ENCODE assay signal across 25 mouse cellular contexts in the genomic region with DNA sequence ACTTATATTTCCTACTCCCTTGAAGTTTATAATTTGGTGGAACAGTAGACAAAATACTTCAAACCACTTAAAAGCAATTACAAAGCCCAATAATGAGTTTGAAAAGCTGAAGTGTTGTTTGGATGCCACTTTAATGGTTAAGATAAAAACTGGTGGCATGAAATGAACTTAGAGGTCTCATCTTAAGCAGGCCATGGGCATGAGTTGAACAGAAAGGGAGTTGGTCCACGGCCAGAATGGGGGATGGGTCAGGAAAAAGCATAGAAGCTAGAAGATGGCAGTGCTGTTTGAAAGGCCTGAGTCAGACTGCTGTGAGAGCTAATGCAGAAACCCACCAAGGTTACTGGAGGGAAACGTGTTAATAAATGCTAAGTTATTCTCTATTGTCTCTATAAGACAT.
DNase-seq lines count a peak whose midpoint lies in the region; ATAC-seq and TF ChIP-seq lines count a peak whose summit lies in the region.
"Had no signal": no experiment of that assay in that cellular context is flagged by ENCODE, and none has a peak within 500 bp of the region (broad histone marks: within the 10 kb centered on the region; RNA-seq: fewer than 3 reads in every experiment).

No protein-coding gene starts in this region.

- H3K9me3 ChIP-seq in embryonic facial prominence, embryonic 14.5 days (ENCODE audit: control insufficient read depth, low read length), result no peaks in the 10 kb centered on the region
- H3K9me3 ChIP-seq in embryonic facial prominence, embryonic 10.5 days, result no peaks in the 10 kb centered on the region
- no peaks in the 10 kb centered on the region for H3K9me3 ChIP-seq in hindbrain, postnatal 0 days (ENCODE audit: low read length)
- H3K9me3 ChIP-seq in hindbrain, embryonic 13.5 days, result no peaks in the 10 kb centered on the region
- no peaks in the 10 kb centered on the region for H3K9me3 ChIP-seq in midbrain, postnatal 0 days (ENCODE audit: low read length)
- H3K9me3 ChIP-seq in midbrain, embryonic 16.5 days (replicated peaks; ENCODE audit: control insufficient read depth, low read length, poor library complexity, severe bottlenecking), result no peaks in the 10 kb centered on the region
- H3K9me3 ChIP-seq: embryonic facial prominence, embryonic 15.5 days; heart, embryonic 10.5 days; heart, embryonic 15.5 days; midbrain, embryonic 10.5 days had no signal

- peak; percentile 11 for DNase-seq in embryonic facial prominence, embryonic 14.5 days (ENCODE audit: low spot score)
- DNase-seq in embryonic facial prominence, embryonic 10.5 days (ENCODE audit: low spot score), result no peak
- peak; percentile 43 for DNase-seq in hindbrain, postnatal 0 days (ENCODE audit: low spot score)
- peak; percentile 43 for DNase-seq in midbrain, postnatal 0 days (ENCODE audit: low spot score)
- no peak for DNase-seq in layer of hippocampus, adult 9-11 months
- DNase-seq: adrenal gland, postnatal 14 days; cerebellum, adult 18-20 months; gastrocnemius, postnatal 25 days; heart, adult 11 months; kidney, adult 8-10 months; layer of hippocampus, postnatal 36 days; liver; lung, adult 2 months; spleen, adult 18-20 months; thymus, postnatal 14 days had no signal

- no peak for ATAC-seq in embryonic facial prominence, embryonic 14.5 days (ENCODE audit: low read depth)
- no peak for ATAC-seq in hindbrain, postnatal 0 days
- ATAC-seq in hindbrain, embryonic 13.5 days (ENCODE audit: low FRiP score), result no peak
- no peak for ATAC-seq in midbrain, postnatal 0 days (ENCODE audit: low FRiP score)
- no peak for ATAC-seq in midbrain, embryonic 16.5 days
- ATAC-seq: CD4-positive, CD25-positive, alpha-beta regulatory T cell, adult 4 months; intestine, embryonic 16.5 days had no signal

- no peak overlapping the region for H3K4me2 ChIP-seq in embryonic facial prominence, embryonic 14.5 days (ENCODE audit: low read depth, low read length)
- no peak overlapping the region for H3K4me2 ChIP-seq in hindbrain, postnatal 0 days (ENCODE audit: low read depth, low read length)
- no peak overlapping the region for H3K4me2 ChIP-seq in hindbrain, embryonic 13.5 days
- H3K4me2 ChIP-seq in midbrain, postnatal 0 days (ENCODE audit: low read depth, low read length, poor library complexity, severe bottlenecking), result no peak overlapping the region
- H3K4me2 ChIP-seq in midbrain, embryonic 16.5 days (ENCODE audit: low read length), result no peak overlapping the region
- H3K4me2 ChIP-seq: embryonic facial prominence, embryonic 15.5 days; heart, embryonic 15.5 days had no signal

- H3K36me3 ChIP-seq in embryonic facial prominence, embryonic 14.5 days (ENCODE audit: control insufficient read depth, insufficient read depth, low read length), result no peaks in the 10 kb centered on the region
- H3K36me3 ChIP-seq in embryonic facial prominence, embryonic 10.5 days (replicated peaks), result no peaks in the 10 kb centered on the region
- H3K36me3 ChIP-seq in hindbrain, postnatal 0 days (ENCODE audit: insufficient read depth, low read length), result no peaks in the 10 kb centered on the region
- H3K36me3 ChIP-seq in hindbrain, embryonic 13.5 days, result no peaks in the 10 kb centered on the region
- no peaks in the 10 kb centered on the region for H3K36me3 ChIP-seq in midbrain, postnatal 0 days (ENCODE audit: insufficient read depth, low read length)
- no peaks in the 10 kb centered on the region for H3K36me3 ChIP-seq in midbrain, embryonic 16.5 days (ENCODE audit: control insufficient read depth, insufficient read depth, low read length)
- H3K36me3 ChIP-seq: embryonic facial prominence, embryonic 15.5 days; heart, embryonic 10.5 days; heart, embryonic 15.5 days; midbrain, embryonic 10.5 days had no signal

- H3K9ac ChIP-seq in embryonic facial prominence, embryonic 14.5 days (ENCODE audit: low read depth, low read length), result no peak overlapping the region
- H3K9ac ChIP-seq in hindbrain, postnatal 0 days (replicated peaks; ENCODE audit: low read length), result no peak overlapping the region
- no peak overlapping the region for H3K9ac ChIP-seq in hindbrain, embryonic 13.5 days
- no peak overlapping the region for H3K9ac ChIP-seq in midbrain, postnatal 0 days (replicated peaks; ENCODE audit: low read length, poor library complexity, severe bottlenecking)
- no peak overlapping the region for H3K9ac ChIP-seq in midbrain, embryonic 16.5 days (ENCODE audit: low read depth, low read length)
- H3K9ac ChIP-seq: embryonic facial prominence, embryonic 15.5 days; heart, embryonic 15.5 days; liver, embryonic 14.5 days had no signal

- no peak overlapping the region for H3K4me3 ChIP-seq in embryonic facial prominence, embryonic 14.5 days (ENCODE audit: low read depth, low read length)
- no peak overlapping the region for H3K4me3 ChIP-seq in embryonic facial prominence, embryonic 10.5 days
- H3K4me3 ChIP-seq in hindbrain, postnatal 0 days (ENCODE audit: low read length), result no peak overlapping the region
- no peak overlapping the region for H3K4me3 ChIP-seq in hindbrain, embryonic 13.5 days
- H3K4me3 ChIP-seq in midbrain, postnatal 0 days (ENCODE audit: low read depth, low read length), result no peak overlapping the region
- H3K4me3 ChIP-seq in midbrain, embryonic 16.5 days (ENCODE audit: low read depth, low read length), result no peak overlapping the region
- H3K4me3 ChIP-seq: embryonic facial prominence, embryonic 15.5 days; heart, embryonic 10.5 days; heart, embryonic 15.5 days; midbrain, embryonic 10.5 days had no signal

- H3K4me1 ChIP-seq in embryonic facial prominence, embryonic 14.5 days (ENCODE audit: control insufficient read depth, insufficient read depth, low read length), result no peaks in the 10 kb centered on the region
- H3K4me1 ChIP-seq in embryonic facial prominence, embryonic 10.5 days, result no peaks in the 10 kb centered on the region
- no peaks in the 10 kb centered on the region for H3K4me1 ChIP-seq in hindbrain, postnatal 0 days (ENCODE audit: insufficient read depth, low read length)
- no peaks in the 10 kb centered on the region for H3K4me1 ChIP-seq in hindbrain, embryonic 13.5 days (replicated peaks)
- no peaks in the 10 kb centered on the region for H3K4me1 ChIP-seq in midbrain, postnatal 0 days (ENCODE audit: insufficient read depth, low read length)
- no peaks in the 10 kb centered on the region for H3K4me1 ChIP-seq in midbrain, embryonic 16.5 days (ENCODE audit: control insufficient read depth, insufficient read depth, low read length)
- H3K4me1 ChIP-seq: embryonic facial prominence, embryonic 15.5 days; heart, embryonic 10.5 days; heart, embryonic 15.5 days; midbrain, embryonic 10.5 days had no signal

- WGBS in embryonic facial prominence, embryonic 14.5 days, result 69% methylated on average over 2 of the region's 2 CpGs
- WGBS in embryonic facial prominence, embryonic 10.5 days, result 80% methylated on average over 2 of the region's 2 CpGs
- 54% methylated on average over 2 of the region's 2 CpGs for WGBS in hindbrain, postnatal 0 days
- 84% methylated on average over 2 of the region's 2 CpGs for WGBS in hindbrain, embryonic 13.5 days
- WGBS in midbrain, postnatal 0 days, result 61% methylated on average over 2 of the region's 2 CpGs
- WGBS in midbrain, embryonic 16.5 days, result 57% methylated on average over 2 of the region's 2 CpGs

- no peaks in the 10 kb centered on the region for H3K27me3 ChIP-seq in embryonic facial prominence, embryonic 14.5 days (replicated peaks; ENCODE audit: control insufficient read depth, insufficient read depth, low read length)
- no peaks in the 10 kb centered on the region for H3K27me3 ChIP-seq in embryonic facial prominence, embryonic 10.5 days (replicated peaks; ENCODE audit: low read depth, poor library complexity, severe bottlenecking)
- H3K27me3 ChIP-seq in hindbrain, postnatal 0 days (ENCODE audit: insufficient read depth, low read length), result no peaks in the 10 kb centered on the region
- no peaks in the 10 kb centered on the region for H3K27me3 ChIP-seq in hindbrain, embryonic 13.5 days
- H3K27me3 ChIP-seq in midbrain, postnatal 0 days (ENCODE audit: insufficient read depth, low read length), result no peaks in the 10 kb centered on the region
- no peaks in the 10 kb centered on the region for H3K27me3 ChIP-seq in midbrain, embryonic 16.5 days (ENCODE audit: control insufficient read depth, insufficient read depth, low read depth, low read length)
- H3K27me3 ChIP-seq: embryonic facial prominence, embryonic 15.5 days; heart, embryonic 15.5 days had no signal

- TF ChIP-seq CTCF in hindbrain, postnatal 0 days (IDR thresholded peaks at IDR 0.05; ENCODE audit: low read depth), result no peak
- no peak for TF ChIP-seq CTCF in midbrain, postnatal 0 days (IDR thresholded peaks at IDR 0.05)

- H3K27ac ChIP-seq in embryonic facial prominence, embryonic 14.5 days (replicated peaks; ENCODE audit: low read depth, low read length), result no peak overlapping the region
- no peak overlapping the region for H3K27ac ChIP-seq in embryonic facial prominence, embryonic 10.5 days (replicated peaks)
- no peak overlapping the region for H3K27ac ChIP-seq in hindbrain, postnatal 0 days
- no peak overlapping the region for H3K27ac ChIP-seq in hindbrain, embryonic 13.5 days
- H3K27ac ChIP-seq in midbrain, postnatal 0 days (ENCODE audit: low read depth, low read length), result no peak overlapping the region
- H3K27ac ChIP-seq in midbrain, embryonic 16.5 days (ENCODE audit: low read length), result no peak overlapping the region
- H3K27ac ChIP-seq: embryonic facial prominence, embryonic 15.5 days; heart, embryonic 10.5 days; heart, embryonic 15.5 days; kidney, postnatal 0 days; liver, embryonic 14.5 days; midbrain, embryonic 10.5 days had no signal

Comparison
In these comparisons a context has a peak if more than half of its experiments do, and no peak if none do; other contexts are left out.
1. DNase-seq: peak in embryonic facial prominence, embryonic 14.5 days (single experiment), hindbrain, postnatal 0 days (single experiment) and midbrain, postnatal 0 days (single experiment); none in embryonic facial prominence, embryonic 10.5 days (single experiment) and layer of hippocampus, adult 9-11 months (single experiment).